Mouse (Mus musculus) small intestine, adult 2 months (tissue): ENCODE data around the gene Ccdc162. TPM values are rescaled to one million over a fixed set of nuclear protein-coding genes. Genes with fewer than 3 reads are reported as not detected.
"Not testable (repeated sequence)": the region's sequence is repeated elsewhere in the genome, so short reads cannot be mapped to it uniquely, and the experiment has no call there.

ENCODE experiments used
- H3K27ac ChIP-seq: fragments of 200-500 bp; 2 replicates; pipeline ENCODE4 v1.5.1; 2012; ENCODE audit warnings: low read depth, low read length, control low read depth, inconsistent platforms; ENCODE audit not compliant: insufficient read depth
- H3K27me3 ChIP-seq: fragments of 200-500 bp; 2 replicates; pipeline ENCODE4 v1.6.1; 2012; ENCODE audit warnings: mild to moderate bottlenecking, moderate library complexity, low read length, inconsistent platforms; ENCODE audit not compliant: control insufficient read depth, insufficient read depth
- H3K36me3 ChIP-seq: fragments of 200-500 bp; 2 replicates; pipeline ENCODE4 v1.6.1; 2012; ENCODE audit warnings: mild to moderate bottlenecking, low read length, control low read depth, inconsistent platforms; ENCODE audit not compliant: control insufficient read depth, insufficient read depth
- H3K4me1 ChIP-seq: fragments of 200-500 bp; 2 replicates; pipeline ENCODE4 v1.6.1; 2012; ENCODE audit warnings: low read length, inconsistent platforms, mixed read lengths; ENCODE audit not compliant: control insufficient read depth, insufficient read depth, insufficient read length
- H3K4me3 ChIP-seq: fragments of 200-500 bp; 2 replicates; pipeline ENCODE4 v1.5.1; 2012; ENCODE audit warnings: low read depth, mild to moderate bottlenecking, control low read depth, inconsistent platforms, low read length, moderate library complexity
- CTCF ChIP-seq: fragments of 200-500 bp; IDR thresholded peaks from 2 replicates; pipeline ENCODE4 v1.5.1; 2012; ENCODE audit warnings: low read depth, mild to moderate bottlenecking, control low read depth, inconsistent platforms, low read length, moderate library complexity, mixed read lengths; ENCODE audit not compliant: insufficient replicate concordance, insufficient read length; ENCODE audit errors: extremely low read depth
- POLR2A ChIP-seq: fragments of 200-500 bp; IDR thresholded peaks from 2 replicates; pipeline ENCODE4 v1.6.1; 2012; ENCODE audit warnings: low read depth, mild to moderate bottlenecking, control low read depth, inconsistent platforms, low read length, moderate library complexity
- WGBS: fragments of 180-500 bp; shearing (Covaris S2); methylation state at CpG from one replicate; pipeline ENCODE4 v1.1.7; 2018; 5-methylcytosine and 5-hydroxymethylcytosine counted together
- polyA plus RNA-seq: library from polyadenylated mRNA; depleted of rRNA; stranded (reverse); fragments of >200 nt; gene quantifications from 2 replicates; pipeline ENCODE4 v1.2.3, GENCODE M21; 2012

Gene Ccdc162
- polyA plus RNA-seq, 1 experiment: 0.08 TPM

GRCm38 (mm10) chr10:41665498-41665897 lies 50.9 kb downstream of the Ccdc162 start:
- H3K27me3 ChIP-seq: no peaks in the 10 kb centered on the region
- H3K27ac ChIP-seq: no peak overlapping the region
- no peaks in the 10 kb centered on the region for H3K4me1 ChIP-seq
- H3K36me3 ChIP-seq: no peaks in the 10 kb centered on the region
- 91% methylated on average over 1 of the region's 1 CpGs for WGBS
- TF ChIP-seq CTCF (no peak), POLR2A (no peak)
- H3K4me3 ChIP-seq: no peak overlapping the region

- H3K27ac ChIP-seq, H3K4me1 ChIP-seq, H3K4me3 ChIP-seq, H3K27me3 ChIP-seq, H3K36me3 ChIP-seq: not testable (repeated sequence)
- 90% methylated on average over 6 of the region's 6 CpGs for WGBS
Observed at GRCm38 (mm10) chr10:41659671-41660070, 56.8 kb downstream of the Ccdc162 start.

- not testable (repeated sequence) for H3K4me1 ChIP-seq, H3K4me3 ChIP-seq, H3K27ac ChIP-seq, H3K36me3 ChIP-seq, H3K27me3 ChIP-seq
Observed at GRCm38 (mm10) chr10:41655684-41656083, 60.8 kb downstream of the Ccdc162 start.

- TF ChIP-seq POLR2A (no peak), CTCF (no peak)
- peaks cover 3% of the 10 kb centered on the region; the same call in 1 of the 2 replicates for H3K4me1 ChIP-seq
- H3K4me3 ChIP-seq: no peak overlapping the region
- H3K36me3 ChIP-seq: no peaks in the 10 kb centered on the region
- no peak overlapping the region for H3K27ac ChIP-seq
- no peaks in the 10 kb centered on the region for H3K27me3 ChIP-seq
- WGBS: 63% methylated on average over 7 of the region's 7 CpGs
Observed at GRCm38 (mm10) chr10:41652988-41653387, 63.4 kb downstream of the Ccdc162 start.

GRCm38 (mm10) chr10:41652094-41652775 lies 64.2 kb downstream of the Ccdc162 start:
- H3K4me1 ChIP-seq: peaks cover 3% of the 10 kb centered on the region; the same call in 1 of the 2 replicates
- no peaks in the 10 kb centered on the region for H3K27me3 ChIP-seq
- no peaks in the 10 kb centered on the region for H3K36me3 ChIP-seq
- TF ChIP-seq POLR2A: no peak
- TF ChIP-seq CTCF: no peak
- H3K27ac ChIP-seq: no peak overlapping the region
- H3K4me3 ChIP-seq: no peak overlapping the region
- 43% methylated on average over 6 of the region's 6 CpGs for WGBS

GRCm38 (mm10) chr10:41651532-41651931 lies 64.9 kb downstream of the Ccdc162 start:
- Histone ChIP-seq H3K27me3 (no peaks in the 10 kb centered on the region), H3K4me1 (peaks cover 3% of the 10 kb centered on the region; the same call in 1 of the 2 replicates), H3K27ac (no peak overlapping the region), H3K36me3 (no peaks in the 10 kb centered on the region), H3K4me3 (no peak overlapping the region)
- WGBS: 94% methylated on average over 3 of the region's 3 CpGs
- no peak for TF ChIP-seq CTCF
- TF ChIP-seq POLR2A: no peak

- H3K4me3 ChIP-seq: no peak overlapping the region
- no peak for TF ChIP-seq CTCF
- no peak for TF ChIP-seq POLR2A
- H3K4me1 ChIP-seq: peaks cover 3% of the 10 kb centered on the region; the same call in 1 of the 2 replicates
- H3K27ac ChIP-seq: no peak overlapping the region
- WGBS: 84% methylated on average over 5 of the region's 5 CpGs
- H3K27me3 ChIP-seq: no peaks in the 10 kb centered on the region
- H3K36me3 ChIP-seq: no peaks in the 10 kb centered on the region
Observed at GRCm38 (mm10) chr10:41649186-41649585, 67.2 kb downstream of the Ccdc162 start.

GRCm38 (mm10) chr10:41638776-41639175 lies 77.7 kb downstream of the Ccdc162 start:
- Histone ChIP-seq H3K4me1 (no peaks in the 10 kb centered on the region), H3K27me3 (no peaks in the 10 kb centered on the region), H3K27ac (no peak overlapping the region), H3K36me3 (no peaks in the 10 kb centered on the region), H3K4me3 (no peak overlapping the region)
- WGBS: 75% methylated on average over 3 of the region's 3 CpGs
- no peak for TF ChIP-seq POLR2A
- no peak for TF ChIP-seq CTCF
